Mouse (Mus musculus): Measurements from ENCODE around the gene Map2k2. TPM values are rescaled to one million over a fixed set of nuclear protein-coding genes. Genes with fewer than 3 reads are reported as not detected.
A peak's percentile ranks its signal among the peaks of the same experiment; 100 is the strongest.
"Not testable (repeated sequence)": the region's sequence is repeated elsewhere in the genome, so short reads cannot be mapped to it uniquely, and the experiment has no call there.

Gene Map2k2
- polyA plus RNA-seq (2015; fragmentation: Nextera tagmentation; extraction: Ambion mirVana), result 190 and 208 TPM in 2 replicates

- peak; percentile 96 for ATAC-seq
- no peaks in the 10 kb centered on the region for H3K9me3 ChIP-seq
- WGBS, result under 1% methylated on average over 56 of the region's 56 CpGs
Measured at GRCm38 (mm10) chr10:81105565-81106112, at the start of gene Map2k2. TSS of gene Map2k2 (plus strand) at chr10:81105915.

GRCm38 (mm10) chr10:81057406-81058130 lies 48.1 kb upstream of the Map2k2 start:
- Histone ChIP-seq H3K9me3 (no peaks in the 10 kb centered on the region), H3K4me1 (replicated peaks) (peaks cover 15% of the 10 kb centered on the region), H3K4me2 (replicated peaks) (no peak overlapping the region), H3K27me3 (replicated peaks) (no peaks in the 10 kb centered on the region), H3K36me3 (no peaks in the 10 kb centered on the region), H3K27ac (no peak overlapping the region), H3K9ac (no peak overlapping the region), H3K4me3 (replicated peaks) (no peak overlapping the region)
- WGBS, result 91% methylated on average over 23 of the region's 23 CpGs
- ATAC-seq, result no peak

More at GRCm38 (mm10) chr10:81105565-81106112, at the start of gene Map2k2:
- H3K36me3 ChIP-seq, result peaks cover 24% of the 10 kb centered on the region
- H3K27ac ChIP-seq, result peak within 1 kb of the TSS; percentile 100
- H3K4me2 ChIP-seq (replicated peaks), result peak within 1 kb of the TSS; percentile 78
- peak within 1 kb of the TSS; percentile 100 for H3K9ac ChIP-seq
- H3K4me1 ChIP-seq (replicated peaks), result peaks cover 16% of the 10 kb centered on the region
- H3K27me3 ChIP-seq (replicated peaks), result no peaks in the 10 kb centered on the region
- H3K4me3 ChIP-seq (replicated peaks), result peak within 1 kb of the TSS; percentile 99

GRCm38 (mm10) chr10:81058896-81059295 lies 46.8 kb upstream of the Map2k2 start:
- Histone ChIP-seq H3K4me1 (replicated peaks) (peaks cover 15% of the 10 kb centered on the region), H3K4me2 (replicated peaks) (peak overlapping the region; percentile 82), H3K27me3 (replicated peaks) (no peaks in the 10 kb centered on the region), H3K4me3 (replicated peaks) (peak overlapping the region; percentile 76), H3K36me3 (no peaks in the 10 kb centered on the region), H3K9ac (peak overlapping the region; percentile 77; the same call in 1 of the 2 replicates), H3K27ac (no peak overlapping the region), H3K9me3 (no peaks in the 10 kb centered on the region)
- WGBS, result 85% methylated on average over 6 of the region's 6 CpGs
- no peak for ATAC-seq

GRCm38 (mm10) chr10:81059603-81060543 lies 45.8 kb upstream of the Map2k2 start, which contains the start of gene Sgta:
TSS of gene Sgta (minus strand) at chr10:81060181.
- Histone ChIP-seq H3K36me3 (no peaks in the 10 kb centered on the region), H3K4me3 (replicated peaks) (peak within 1 kb of the TSS; percentile 76)

GRCm38 (mm10) chr10:81062710-81063109 lies 43.0 kb upstream of the Map2k2 start:
- ATAC-seq, result no peak
- Histone ChIP-seq H3K36me3 (no peaks in the 10 kb centered on the region), H3K27me3 (replicated peaks) (no peaks in the 10 kb centered on the region), H3K4me2 (replicated peaks) (no peak overlapping the region), H3K4me3 (replicated peaks) (no peak overlapping the region), H3K9ac (no peak overlapping the region), H3K4me1 (replicated peaks) (peaks cover 14% of the 10 kb centered on the region), H3K9me3 (no peaks in the 10 kb centered on the region), H3K27ac (no peak overlapping the region)
- 58% methylated on average over 4 of the region's 4 CpGs for WGBS

More at GRCm38 (mm10) chr10:81059603-81060543, 45.8 kb upstream of the Map2k2 start, which contains the start of gene Sgta:
- under 1% methylated on average over 48 of the region's 48 CpGs for WGBS
- Histone ChIP-seq H3K9me3 (no peaks in the 10 kb centered on the region), H3K9ac (peak within 1 kb of the TSS; percentile 77), H3K27me3 (replicated peaks) (no peaks in the 10 kb centered on the region), H3K4me2 (replicated peaks) (peak within 1 kb of the TSS; percentile 82), H3K27ac (peak within 1 kb of the TSS; percentile 42), H3K4me1 (replicated peaks) (peaks cover 15% of the 10 kb centered on the region)
- ATAC-seq, result peak; percentile 98

GRCm38 (mm10) chr10:81064519-81064918 lies 41.2 kb upstream of the Map2k2 start:
- not testable (repeated sequence) for H3K27ac ChIP-seq; ATAC-seq; H3K4me1 ChIP-seq (replicated peaks); H3K36me3 ChIP-seq; H3K9ac ChIP-seq; H3K9me3 ChIP-seq; H3K27me3 ChIP-seq (replicated peaks); H3K4me3 ChIP-seq (replicated peaks); H3K4me2 ChIP-seq (replicated peaks)
- 87% methylated on average over 8 of the region's 8 CpGs for WGBS

- Histone ChIP-seq H3K4me1 (replicated peaks) (peaks cover 16% of the 10 kb centered on the region), H3K36me3 (peaks cover 9% of the 10 kb centered on the region; the same call in 1 of the 2 replicates), H3K9me3 (no peaks in the 10 kb centered on the region), H3K27ac (no peak overlapping the region), H3K9ac (no peak overlapping the region), H3K27me3 (replicated peaks) (no peaks in the 10 kb centered on the region), H3K4me2 (replicated peaks) (no peak overlapping the region), H3K4me3 (replicated peaks) (no peak overlapping the region)
- 69% methylated on average over 5 of the region's 5 CpGs for WGBS
- ATAC-seq, result no peak
Measured at GRCm38 (mm10) chr10:81068706-81069105, 37.0 kb upstream of the Map2k2 start.

- Histone ChIP-seq H3K4me1 (replicated peaks) (peaks cover 16% of the 10 kb centered on the region), H3K9me3 (no peaks in the 10 kb centered on the region), H3K27ac (no peak within 1 kb of the TSS), H3K4me2 (replicated peaks) (peak within 1 kb of the TSS; percentile 74), H3K4me3 (replicated peaks) (peak within 1 kb of the TSS; percentile 62), H3K36me3 (peaks cover 14% of the 10 kb centered on the region), H3K27me3 (replicated peaks) (no peaks in the 10 kb centered on the region), H3K9ac (peak within 1 kb of the TSS; percentile 83)
- peak; percentile 98 for ATAC-seq
- WGBS, result under 1% methylated on average over 35 of the region's 35 CpGs
Measured at GRCm38 (mm10) chr10:81069836-81070235, 35.9 kb upstream of the Map2k2 start, which contains the start of gene Thop1. TSS of gene Thop1 (plus strand) at chr10:81070035.

- Histone ChIP-seq H3K4me2 (replicated peaks) (no peak overlapping the region), H3K27me3 (replicated peaks) (no peaks in the 10 kb centered on the region), H3K9me3 (no peaks in the 10 kb centered on the region), H3K4me3 (replicated peaks) (no peak overlapping the region), H3K9ac (no peak overlapping the region), H3K27ac (no peak overlapping the region), H3K36me3 (peaks cover 19% of the 10 kb centered on the region), H3K4me1 (replicated peaks) (peaks cover 23% of the 10 kb centered on the region)
- 96% methylated on average over 8 of the region's 8 CpGs for WGBS
- no peak for ATAC-seq
Measured at GRCm38 (mm10) chr10:81072290-81072689, 33.4 kb upstream of the Map2k2 start.

GRCm38 (mm10) chr10:81073464-81073863 lies 32.3 kb upstream of the Map2k2 start:
- Histone ChIP-seq H3K4me2 (replicated peaks) (no peak overlapping the region), H3K4me3 (replicated peaks) (no peak overlapping the region), H3K27ac (no peak overlapping the region), H3K9me3 (no peaks in the 10 kb centered on the region), H3K36me3 (peaks cover 30% of the 10 kb centered on the region), H3K9ac (no peak overlapping the region), H3K4me1 (replicated peaks) (peaks cover 23% of the 10 kb centered on the region), H3K27me3 (replicated peaks) (no peaks in the 10 kb centered on the region)
- ATAC-seq, result no peak
- 67% methylated on average over 7 of the region's 7 CpGs for WGBS

GRCm38 (mm10) chr10:81075734-81076133 lies 30.0 kb upstream of the Map2k2 start:
- Histone ChIP-seq H3K27me3 (replicated peaks) (no peaks in the 10 kb centered on the region), H3K4me3 (replicated peaks) (no peak overlapping the region), H3K9ac (no peak overlapping the region), H3K9me3 (no peaks in the 10 kb centered on the region), H3K36me3 (peaks cover 46% of the 10 kb centered on the region), H3K27ac (no peak overlapping the region; the same call in 1 of the 2 replicates), H3K4me1 (replicated peaks) (peaks cover 18% of the 10 kb centered on the region), H3K4me2 (replicated peaks) (no peak overlapping the region)
- WGBS, result 82% methylated on average over 8 of the region's 8 CpGs
- no peak for ATAC-seq

- H3K36me3 ChIP-seq, result peaks cover 53% of the 10 kb centered on the region
- 71% methylated on average over 1 of the region's 1 CpGs for WGBS
Measured at GRCm38 (mm10) chr10:81076356-81076755, 29.4 kb upstream of the Map2k2 start.

More at GRCm38 (mm10) chr10:81076356-81076755, 29.4 kb upstream of the Map2k2 start:
- H3K4me2 ChIP-seq (replicated peaks), result no peak overlapping the region
- no peak overlapping the region for H3K27ac ChIP-seq
- no peaks in the 10 kb centered on the region for H3K9me3 ChIP-seq
- no peak for ATAC-seq
- H3K4me1 ChIP-seq (replicated peaks), result 0 out of 2 replicates have a peak, but pooled peaks cover 12% of the 10 kb centered on the region
- H3K27me3 ChIP-seq (replicated peaks), result no peaks in the 10 kb centered on the region
- H3K9ac ChIP-seq, result no peak overlapping the region
- no peak overlapping the region for H3K4me3 ChIP-seq (replicated peaks)
